Mouse (Mus musculus) frontal cortex, adult (tissue): ENCODE measurements at regions not wholly inside any gene's neighbourhood (a gene's known extent, or its start where the extent isn't known, plus 50 kb on each side); places are given as distances from the start of the nearest gene placed in this dataset.

Experiments used
- ATAC-seq: cut with Nextera tagmentation; 2 replicates; pipeline ENCODE4 v1.9.2; 2017; ENCODE audit warnings: mild to moderate bottlenecking, moderate library complexity, mixed read lengths; ENCODE audit not compliant: low TSS enrichment

DNA sequence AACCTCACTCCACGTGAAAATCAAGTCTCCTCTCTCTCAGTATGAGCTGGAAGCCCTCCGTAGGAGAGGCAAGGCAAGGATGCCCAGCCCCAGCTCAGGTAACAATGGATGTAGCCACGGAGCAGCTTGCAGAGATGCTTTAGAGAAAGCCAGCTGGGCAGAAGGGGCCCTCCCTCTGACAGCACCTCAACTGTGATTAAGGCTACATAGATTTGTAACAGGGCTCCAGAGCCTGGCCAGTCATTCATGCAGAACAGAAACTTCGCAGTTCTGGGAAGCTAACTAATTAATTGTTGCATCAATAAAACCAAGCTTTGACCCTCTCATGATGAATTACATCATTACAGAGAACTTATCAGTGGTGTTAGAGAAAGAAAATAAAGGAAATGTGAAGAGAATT, 480.8 kb downstream of the Grin2a start:
- ATAC-seq = no peak
